Mouse (Mus musculus): ENCODE results near the gene Gpd1.

Gene Gpd1

GRCm38 (mm10) chr15:99717386-99718334, at the start of gene Gpd1:
Gene Gpd1, plus strand, starts transcription at chr15:99717515.
- in situ Hi-C loops (cut with MboI; ENCODE audit: unreplicated experiment in 2 of 2): no loop called here

GRCm38 (mm10) chr15:99667544-99667943, 49.8 kb upstream of the Gpd1 start:
- in situ Hi-C loops (cut with MboI; ENCODE audit: unreplicated experiment in 2 of 2): loop anchor here (5.0 kb wide), 1 partner anchor 70 kb away; no protein-coding TSS in a partner anchor

GRCm38 (mm10) chr15:99668881-99669280, 48.4 kb upstream of the Gpd1 start:
- in situ Hi-C loops (cut with MboI; ENCODE audit: unreplicated experiment in 2 of 2): loop anchor here (5.0 kb wide), 1 partner anchor 72 kb away; no protein-coding TSS in a partner anchor

GRCm38 (mm10) chr15:99669392-99669791, 47.9 kb upstream of the Gpd1 start:
- in situ Hi-C loops (cut with MboI; ENCODE audit: unreplicated experiment in 2 of 2): loop anchor here (5.0 kb wide), 1 partner anchor 72 kb away; no protein-coding TSS in a partner anchor

GRCm38 (mm10) chr15:99670154-99670821, 47.0 kb upstream of the Gpd1 start, which contains the start of gene Asic1:
Gene Asic1, plus strand, starts transcription at chr15:99670368.
- in situ Hi-C loops (cut with MboI; ENCODE audit: unreplicated experiment in 2 of 2): no loop called here

GRCm38 (mm10) chr15:99670964-99671670, 46.2 kb upstream of the Gpd1 start:
- in situ Hi-C loops (cut with MboI; ENCODE audit: unreplicated experiment in 2 of 2): no loop called here

- in situ Hi-C loops (cut with MboI; ENCODE audit: unreplicated experiment in 2 of 2): no loop called here
Observed at GRCm38 (mm10) chr15:99671783-99672182, 45.5 kb upstream of the Gpd1 start.

GRCm38 (mm10) chr15:99674866-99675265, 42.4 kb upstream of the Gpd1 start:
- in situ Hi-C loops (cut with MboI; ENCODE audit: unreplicated experiment in 2 of 2): loop anchor here in 1 of 2 experiments (25.0 kb wide), 1 partner anchor 112 kb away; no protein-coding TSS in a partner anchor

GRCm38 (mm10) chr15:99677089-99677488, 40.2 kb upstream of the Gpd1 start:
- in situ Hi-C loops (cut with MboI; ENCODE audit: unreplicated experiment in 2 of 2): loop anchor here in 1 of 2 experiments (25.0 kb wide), 1 partner anchor 110 kb away; no protein-coding TSS in a partner anchor

- in situ Hi-C loops (cut with MboI; ENCODE audit: unreplicated experiment in 2 of 2): loop anchor here in 1 of 2 experiments (25.0 kb wide), 1 partner anchor 109 kb away; no protein-coding TSS in a partner anchor
Observed at GRCm38 (mm10) chr15:99678063-99678800, 39.1 kb upstream of the Gpd1 start.

GRCm38 (mm10) chr15:99679008-99679407, 38.3 kb upstream of the Gpd1 start:
- in situ Hi-C loops (cut with MboI; ENCODE audit: unreplicated experiment in 2 of 2): loop anchor here in 1 of 2 experiments (25.0 kb wide), 1 partner anchor 108 kb away; no protein-coding TSS in a partner anchor

- in situ Hi-C loops (cut with MboI; ENCODE audit: unreplicated experiment in 2 of 2): loop anchor here in 1 of 2 experiments (10.0 to 25.0 kb wide), 2 partner anchors 104 to 268 kb away; no protein-coding TSS in a partner anchor
Observed at GRCm38 (mm10) chr15:99682880-99683279, 34.4 kb upstream of the Gpd1 start.

- in situ Hi-C loops (cut with MboI; ENCODE audit: unreplicated experiment in 2 of 2): loop anchor here in 1 of 2 experiments (10.0 to 25.0 kb wide), 2 partner anchors 103 to 269 kb away; no protein-coding TSS in a partner anchor
Observed at GRCm38 (mm10) chr15:99684156-99684555, 33.2 kb upstream of the Gpd1 start.

- in situ Hi-C loops (cut with MboI; ENCODE audit: unreplicated experiment in 2 of 2): loop anchor here in 1 of 2 experiments (5.0 to 25.0 kb wide), 3 partner anchors 99 to 274 kb away; no protein-coding TSS in a partner anchor
Observed at GRCm38 (mm10) chr15:99688712-99689111, 28.6 kb upstream of the Gpd1 start.

- in situ Hi-C loops (cut with MboI; ENCODE audit: unreplicated experiment in 2 of 2): loop anchor here in 1 of 2 experiments (25.0 kb wide), 1 partner anchor 96 kb away; no protein-coding TSS in a partner anchor
Observed at GRCm38 (mm10) chr15:99690924-99691323, 26.4 kb upstream of the Gpd1 start.

GRCm38 (mm10) chr15:99691976-99692375, 25.3 kb upstream of the Gpd1 start:
- in situ Hi-C loops (cut with MboI; ENCODE audit: unreplicated experiment in 2 of 2): loop anchor here in 1 of 2 experiments (25.0 kb wide), 1 partner anchor 95 kb away; no protein-coding TSS in a partner anchor

GRCm38 (mm10) chr15:99697309-99697708, 20.0 kb upstream of the Gpd1 start:
- in situ Hi-C loops (cut with MboI; ENCODE audit: unreplicated experiment in 2 of 2): loop anchor here in 1 of 2 experiments (25.0 kb wide), 1 partner anchor 90 kb away; no protein-coding TSS in a partner anchor

- in situ Hi-C loops (cut with MboI; ENCODE audit: unreplicated experiment in 2 of 2): loop anchor here in 1 of 2 experiments (25.0 kb wide), 1 partner anchor 89 kb away; no protein-coding TSS in a partner anchor
Observed at GRCm38 (mm10) chr15:99698533-99699085, 18.7 kb upstream of the Gpd1 start.

Data from v-Abl transformed pro-B cells (cell line).